In the genomic region with DNA sequence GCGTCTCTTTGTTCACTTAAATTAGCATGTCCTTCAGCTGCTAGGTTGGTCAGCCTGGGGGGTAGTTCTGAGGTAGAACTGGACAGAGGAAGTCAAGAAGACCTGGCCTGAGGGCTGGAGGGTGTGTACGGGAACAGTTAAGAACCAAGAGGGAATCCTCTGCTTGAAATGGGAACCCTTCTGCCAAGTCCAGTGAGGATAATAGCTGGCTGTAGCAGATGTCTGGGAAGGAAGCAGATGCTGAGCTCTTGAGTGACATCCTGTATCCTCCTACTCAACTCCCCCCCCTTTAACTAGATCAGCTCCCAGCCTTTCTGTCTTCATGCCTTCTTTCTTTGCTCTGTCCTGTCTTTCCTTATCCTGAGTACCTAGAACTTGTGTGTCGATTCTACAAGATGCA, we compare ENCODE assay signal across 20 mouse cellular contexts. TPM values are rescaled to one million over a fixed set of nuclear protein-coding genes. Genes with fewer than 3 reads are reported as not detected.
A peak's percentile ranks its signal among the peaks of the same experiment; 100 is the strongest.
DNase-seq lines count a peak whose midpoint lies in the region.
"Had no signal": no experiment of that assay in that cellular context is flagged by ENCODE, and none has a peak within 500 bp of the region (broad histone marks: within the 10 kb centered on the region; RNA-seq: fewer than 3 reads in every experiment).

No protein-coding gene starts in this region.

- intact Hi-C loops in left cerebral cortex, postnatal 25 days (cut with DNase I), result no loop called here

- DNase-seq in frontal cortex, postnatal 36 days (ENCODE audit: low spot score in 2 of 2), result peak; percentile 54 to 75
- no peak for DNase-seq in frontal cortex, postnatal 10 days (ENCODE audit: low spot score in 2 of 2)
- DNase-seq in right cerebral cortex, adult 2 months (ENCODE audit: low spot score in 2 of 2), result peak; percentile 61 to 62
- DNase-seq in right cerebral cortex, postnatal 4 days, result no peak
- peak; percentile 57 to 81 for DNase-seq in left cerebral cortex, postnatal 25 days (ENCODE audit: low spot score in 2 of 2)
- no peak for DNase-seq in spleen, adult 12 weeks (ENCODE audit: low spot score)
- DNase-seq in adrenal gland, postnatal 25 days, result no peak
- DNase-seq: adrenal gland, postnatal 36 days; cerebellum, adult 18-20 months; cerebellum, postnatal 36 days; kidney, adult 9 months; kidney, postnatal 36 days; liver, postnatal 0 days; lung, postnatal 10 days had no signal

RNA-seq across cellular contexts. Expression of gene Pcare, which starts 37.7 kb away (rescaled TPM):
- total RNA-seq in left cerebral cortex, postnatal 25 days (2021), result under 1 TPM; 0.27 to 0.28 TPM
- not detected in 2 replicates for total RNA-seq in adrenal gland, postnatal 25 days (2021)
- total RNA-seq: adrenal gland, postnatal 36 days; CH12.LX; granulocyte monocyte progenitor cell, adult 5-6 weeks; liver, adult 2 months; megakaryocyte progenitor cell, adult 5-6 weeks; MEL; monocyte, adult 5-6 weeks had no signal

RNA-seq across cellular contexts. Expression of gene Togaram2, which starts 42.0 kb away (rescaled TPM):
- total RNA-seq in left cerebral cortex, postnatal 25 days (2021), result 1 to 10 TPM; 2.4 to 3.4 TPM
- 0.09 TPM in 1 of 2 replicates, not detected in the other for total RNA-seq in adrenal gland, postnatal 25 days (2021)
- total RNA-seq: adrenal gland, postnatal 36 days; granulocyte monocyte progenitor cell, adult 5-6 weeks; liver, adult 2 months; megakaryocyte progenitor cell, adult 5-6 weeks; MEL; monocyte, adult 5-6 weeks had no signal

RNA-seq across cellular contexts. Expression of gene Clip4, which starts 53.2 kb away (rescaled TPM):
- 10 to 100 TPM; 62.8 to 76.7 TPM for total RNA-seq in left cerebral cortex, postnatal 25 days (2021)
- total RNA-seq in adrenal gland, postnatal 25 days (2021), result 15.9 and 17.2 TPM in 2 replicates
- total RNA-seq: CH12.LX; granulocyte monocyte progenitor cell, adult 5-6 weeks; MEL had no signal

Comparison
In these comparisons a context has a peak if more than half of its experiments do, and no peak if none do; other contexts are left out.
1. DNase-seq: peak in frontal cortex, postnatal 36 days (2 of 2), right cerebral cortex, adult 2 months (2 of 2) and left cerebral cortex, postnatal 25 days (2 of 2); none in frontal cortex, postnatal 10 days (0 of 2), right cerebral cortex, postnatal 4 days (single experiment), spleen, adult 12 weeks (single experiment) and adrenal gland, postnatal 25 days (single experiment).